Mouse (Mus musculus) E14TG2a.4 (cell line): Measurements from ENCODE around the gene Wdr18.
"Not testable (repeated sequence)": the region's sequence is repeated elsewhere in the genome, so short reads cannot be mapped to it uniquely, and the experiment has no call there.

Experiments used
- H3K27me3 ChIP-seq: 2 replicates; pipeline ENCODE4 v1.6.1; 2014; ENCODE audit warnings: low read length, control low read depth; ENCODE audit not compliant: insufficient read depth
- H3K36me3 ChIP-seq: 2 replicates; pipeline ENCODE4 v1.6.1; 2014; ENCODE audit warnings: low read length, control low read depth; ENCODE audit not compliant: insufficient read depth
- H3K4me1 ChIP-seq: replicated peaks from 2 replicates; pipeline ENCODE4 v1.6.1; 2014; ENCODE audit warnings: low read depth, low read length, control low read depth
- H3K4me3 ChIP-seq: replicated peaks from 2 replicates; pipeline ENCODE4 v1.5.1; 2014; ENCODE audit warnings: mild to moderate bottlenecking, low read length
- H3K9me3 ChIP-seq: 2 replicates; pipeline ENCODE4 v1.6.1; 2014; ENCODE audit warnings: low read length, control low read depth
- CTCF ChIP-seq: conservative IDR thresholded peaks from 2 replicates; pipeline ENCODE4 v1.5.1; 2014; ENCODE audit warnings: low read length
- NANOG ChIP-seq: IDR thresholded peaks from 2 replicates; pipeline ENCODE4 v1.6.1; 2014; ENCODE audit warnings: borderline replicate concordance, low read length, mixed read lengths
- POU5F1 ChIP-seq: IDR thresholded peaks from 2 replicates; pipeline ENCODE4 v1.6.1; 2014; ENCODE audit warnings: low read length, borderline replicate concordance

The Wdr18 gene

GRCm38 (mm10) chr10:79949873-79950272 lies 10.1 kb upstream of the Wdr18 start:
- Histone ChIP-seq H3K9me3 (no peaks in the 10 kb centered on the region), H3K4me3 (no peak overlapping the region), H3K27me3 (no peaks in the 10 kb centered on the region), H3K4me1 (peaks cover 47% of the 10 kb centered on the region), H3K36me3 (peaks cover 17% of the 10 kb centered on the region)
- TF ChIP-seq CTCF (no peak), POU5F1 (no peak), NANOG (no peak)

- H3K4me1 ChIP-seq = peaks cover 47% of the 10 kb centered on the region
- H3K4me3 ChIP-seq = peak overlapping the region; percentile 45; the same call in 1 of the 2 replicates
- no peaks in the 10 kb centered on the region for H3K27me3 ChIP-seq
- peaks cover 17% of the 10 kb centered on the region for H3K36me3 ChIP-seq
- H3K9me3 ChIP-seq = no peaks in the 10 kb centered on the region
- TF ChIP-seq NANOG (no peak), CTCF (no peak), POU5F1 (no peak)
Measured at GRCm38 (mm10) chr10:79950661-79951060, 9.3 kb upstream of the Wdr18 start.

GRCm38 (mm10) chr10:79953946-79954345 lies 6.0 kb upstream of the Wdr18 start:
- TF ChIP-seq CTCF (peak; percentile 40), POU5F1 (no peak), NANOG (no peak)
- Histone ChIP-seq H3K27me3 (no peaks in the 10 kb centered on the region), H3K9me3 (no peaks in the 10 kb centered on the region), H3K4me1 (peaks cover 50% of the 10 kb centered on the region), H3K36me3 (peaks cover 17% of the 10 kb centered on the region), H3K4me3 (no peak overlapping the region)

- Histone ChIP-seq H3K4me1 (peaks cover 45% of the 10 kb centered on the region), H3K27me3 (no peaks in the 10 kb centered on the region)
- TF ChIP-seq POU5F1 (no peak), CTCF (no peak), NANOG (no peak)
Measured at GRCm38 (mm10) chr10:79955691-79956090, 4.3 kb upstream of the Wdr18 start.

GRCm38 (mm10) chr10:79956643-79957154 lies 3.3 kb upstream of the Wdr18 start:
- Histone ChIP-seq H3K4me1 (peaks cover 45% of the 10 kb centered on the region), H3K27me3 (no peaks in the 10 kb centered on the region), H3K36me3 (peaks cover 10% of the 10 kb centered on the region), H3K9me3 (no peaks in the 10 kb centered on the region), H3K4me3 (no peak overlapping the region)
- TF ChIP-seq POU5F1 (no peak), CTCF (no peak), NANOG (no peak)

More at GRCm38 (mm10) chr10:79955691-79956090, 4.3 kb upstream of the Wdr18 start:
- H3K4me3 ChIP-seq = 0 out of 2 replicates have a peak overlapping the region, but pooled peaks have one; percentile 7
- peaks cover 6% of the 10 kb centered on the region for H3K36me3 ChIP-seq
- H3K9me3 ChIP-seq = no peaks in the 10 kb centered on the region

- Histone ChIP-seq H3K4me3 (no peak overlapping the region), H3K4me1 (peaks cover 58% of the 10 kb centered on the region), H3K36me3 (peaks cover 26% of the 10 kb centered on the region), H3K9me3 (no peaks in the 10 kb centered on the region), H3K27me3 (no peaks in the 10 kb centered on the region)
- no peak for TF ChIP-seq NANOG
- TF ChIP-seq POU5F1 = no peak
- TF ChIP-seq CTCF = peak; percentile 66
Measured at GRCm38 (mm10) chr10:79958140-79958816, 1.7 kb upstream of the Wdr18 start.

GRCm38 (mm10) chr10:79959412-79959811 lies 540 bp upstream of the Wdr18 start:
- Histone ChIP-seq H3K4me1 (peaks cover 66% of the 10 kb centered on the region), H3K36me3 (peaks cover 37% of the 10 kb centered on the region)
- H3K9me3 ChIP-seq, H3K4me3 ChIP-seq, H3K27me3 ChIP-seq: not testable (repeated sequence)

- H3K9me3 ChIP-seq = no peaks in the 10 kb centered on the region
- TF ChIP-seq CTCF (no peak), POU5F1 (no peak), NANOG (no peak)
- no peaks in the 10 kb centered on the region for H3K27me3 ChIP-seq
- H3K4me3 ChIP-seq = peak overlapping the region; percentile 100
- peaks cover 51% of the 10 kb centered on the region for H3K36me3 ChIP-seq
- H3K4me1 ChIP-seq = peaks cover 70% of the 10 kb centered on the region
Measured at GRCm38 (mm10) chr10:79960671-79961294, 831 bp downstream of the Wdr18 start.

- TF ChIP-seq NANOG (no peak), CTCF (no peak), POU5F1 (no peak)
Measured at GRCm38 (mm10) chr10:79964727-79965126, 4.8 kb downstream of the Wdr18 start.

More at GRCm38 (mm10) chr10:79964727-79965126, 4.8 kb downstream of the Wdr18 start:
- Histone ChIP-seq H3K27me3 (peaks cover 5% of the 10 kb centered on the region), H3K36me3 (peaks cover 90% of the 10 kb centered on the region), H3K4me3 (no peak overlapping the region), H3K4me1 (peaks cover 80% of the 10 kb centered on the region), H3K9me3 (no peaks in the 10 kb centered on the region)
